Mouse (Mus musculus): ENCODE results near the gene Wdr60. TPM values are rescaled to one million over a fixed set of nuclear protein-coding genes. Genes with fewer than 3 reads are reported as not detected.
"Not testable (repeated sequence)": the region's sequence is repeated elsewhere in the genome, so short reads cannot be mapped to it uniquely, and the experiment has no call there.

Wdr60 gene
- 10 to 100 TPM; 10.5 to 12.3 TPM for total RNA-seq (2021)
- long read RNA-seq, experiment 1, partial matches to known transcripts = 4 of 12 reads
- long read RNA-seq, experiment 1, other reads (novel, unspliced or antisense) = 4 of 12 reads
- long read RNA-seq, experiment 2, partial matches to known transcripts = 0 of 1 reads
- long read RNA-seq, experiment 2, other reads (novel, unspliced or antisense) = 0 of 1 reads

DNA sequence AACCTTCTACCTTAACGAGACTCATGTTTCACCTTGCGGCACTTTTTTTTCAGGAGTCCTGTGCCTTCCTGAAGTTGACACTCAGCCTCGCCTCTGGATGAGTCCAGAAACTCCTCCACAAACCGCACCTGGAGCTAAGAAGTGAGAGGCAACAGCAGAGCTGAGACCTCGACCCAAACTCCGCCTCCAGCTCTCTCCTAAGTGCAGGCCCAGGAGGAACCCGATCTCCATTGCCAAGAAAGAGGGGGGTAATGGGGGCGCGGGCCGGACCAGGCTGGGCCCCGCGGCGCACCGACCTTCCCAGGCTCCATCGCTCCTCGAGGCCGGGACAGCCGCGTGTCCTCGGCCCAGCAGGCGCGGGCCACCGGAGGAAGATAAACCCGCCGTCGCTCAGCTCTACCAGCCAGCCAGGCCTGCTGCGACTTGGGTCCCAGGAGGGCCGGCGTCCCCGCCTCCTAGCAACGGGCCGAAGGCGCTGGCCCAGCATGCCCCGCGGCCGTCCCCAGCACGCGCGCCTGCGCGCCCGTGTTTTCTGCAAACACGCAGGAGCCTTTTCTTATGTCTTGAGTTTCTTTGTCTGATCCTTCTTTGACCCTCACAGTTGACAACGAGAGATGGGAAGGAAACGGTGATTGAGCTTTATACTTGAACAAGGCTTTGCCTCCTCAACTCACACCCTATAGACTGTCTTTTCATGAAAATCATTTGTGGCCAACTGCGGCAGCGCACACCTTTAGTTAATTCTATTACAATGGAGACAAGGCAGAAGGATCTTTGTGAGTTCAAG lies at the start of gene Wdr60:
Gene Wdr60, minus strand, starts transcription at position 468 of the 787 bp plus-strand sequence.
- peak; percentile 93 to 96 for DNase-seq

DNA sequence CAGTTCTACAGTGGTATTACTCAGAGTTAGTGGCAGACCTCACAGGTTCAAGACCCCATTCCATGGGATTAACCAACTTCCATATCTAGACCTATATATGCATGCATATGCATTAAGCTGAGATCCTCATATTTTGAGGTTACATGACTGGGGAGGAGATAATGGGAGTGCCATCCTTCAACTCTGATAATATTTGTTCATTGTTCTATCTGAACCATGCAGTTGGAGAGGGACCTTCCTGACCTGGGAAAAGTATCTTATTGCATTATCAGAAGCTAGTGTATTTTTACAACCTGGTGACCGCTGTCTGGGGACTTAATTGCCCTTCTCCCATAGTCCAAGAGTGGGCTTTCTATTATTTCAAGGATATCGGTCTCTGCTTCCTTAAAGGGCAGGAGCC lies 45.8 kb upstream of the Wdr60 start:
- DNase-seq = no peak

DNA sequence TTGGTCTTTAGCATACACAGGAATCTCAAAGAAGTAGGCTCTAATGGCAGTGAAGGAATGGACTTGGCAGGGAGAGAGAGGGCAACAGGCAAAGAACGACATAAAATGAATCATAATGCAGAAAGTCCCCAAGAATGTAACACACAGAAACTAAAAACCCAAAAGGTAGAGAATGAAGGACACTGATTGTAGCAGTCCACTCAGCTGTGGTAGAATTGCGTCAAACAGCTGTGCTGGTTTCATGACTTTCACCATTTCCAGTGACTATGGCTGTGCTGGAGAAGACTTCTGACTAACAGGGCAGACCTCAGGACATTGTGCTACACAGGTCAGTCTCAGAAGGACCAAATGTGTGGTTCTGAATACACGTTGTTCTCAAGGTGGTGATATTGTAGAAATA lies 45.0 kb upstream of the Wdr60 start:
- peak in 1 of 2 experiments; percentile 6 for DNase-seq

DNA sequence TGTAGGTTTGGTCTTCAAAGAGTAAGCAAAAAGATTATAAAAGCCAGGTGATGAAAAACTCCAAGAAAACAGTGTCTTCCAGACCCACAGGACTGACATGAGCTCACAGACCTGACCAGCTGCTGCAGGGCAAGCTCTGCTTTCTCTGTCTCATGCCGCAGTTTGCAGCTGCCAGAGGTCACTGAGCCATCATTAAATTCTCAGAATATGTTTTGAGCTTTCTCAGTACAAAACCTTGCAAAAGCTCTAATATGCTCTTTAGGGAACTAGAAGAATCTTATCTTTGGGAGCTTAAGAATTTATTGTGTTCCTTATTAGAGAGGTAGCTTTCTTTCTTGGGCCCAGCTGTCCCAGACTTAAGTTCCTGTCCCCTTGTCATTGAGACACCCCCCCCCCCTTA lies 43.2 kb upstream of the Wdr60 start:
- DNase-seq = peak; percentile 45 to 48

DNA sequence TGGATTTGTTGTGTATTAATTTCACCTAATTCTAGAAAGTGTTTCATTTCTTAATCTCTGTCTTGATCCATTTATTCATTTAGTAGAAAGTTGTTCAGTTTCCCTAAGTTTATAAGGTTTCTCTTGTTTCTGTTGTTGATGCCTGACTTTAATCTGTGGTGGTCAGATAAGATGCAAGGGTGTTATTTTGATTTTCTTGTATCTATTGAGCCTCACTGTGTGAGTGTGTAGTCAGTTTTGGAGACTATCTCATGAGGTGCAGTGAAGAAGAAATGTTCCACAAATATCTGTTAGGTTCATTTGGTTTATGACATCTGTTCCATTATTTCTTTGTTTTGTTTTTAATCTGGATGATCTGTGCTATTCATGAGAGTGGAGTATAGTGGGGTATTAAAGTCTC lies 39.4 kb upstream of the Wdr60 start:
- DNase-seq = no peak

DNA sequence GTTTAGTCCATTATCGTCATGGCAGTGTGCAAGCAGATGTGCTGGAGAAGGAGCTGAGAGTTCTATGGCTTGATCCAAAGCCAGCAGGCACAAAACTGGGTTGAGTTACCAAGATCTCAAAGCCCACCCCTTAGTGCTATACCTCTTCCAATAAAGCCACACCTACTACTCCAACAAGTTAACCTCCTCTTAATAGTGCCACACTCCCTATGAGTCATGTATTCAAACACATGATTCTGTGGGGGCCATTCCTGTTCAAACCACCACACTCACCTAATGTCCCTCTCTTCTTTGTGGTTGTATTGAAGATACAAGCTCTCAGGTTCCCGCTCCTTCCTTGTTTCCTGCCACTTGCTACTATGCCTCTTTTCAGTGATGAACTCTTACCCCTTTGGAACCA lies 37.1 kb upstream of the Wdr60 start:
- DNase-seq = no peak

DNA sequence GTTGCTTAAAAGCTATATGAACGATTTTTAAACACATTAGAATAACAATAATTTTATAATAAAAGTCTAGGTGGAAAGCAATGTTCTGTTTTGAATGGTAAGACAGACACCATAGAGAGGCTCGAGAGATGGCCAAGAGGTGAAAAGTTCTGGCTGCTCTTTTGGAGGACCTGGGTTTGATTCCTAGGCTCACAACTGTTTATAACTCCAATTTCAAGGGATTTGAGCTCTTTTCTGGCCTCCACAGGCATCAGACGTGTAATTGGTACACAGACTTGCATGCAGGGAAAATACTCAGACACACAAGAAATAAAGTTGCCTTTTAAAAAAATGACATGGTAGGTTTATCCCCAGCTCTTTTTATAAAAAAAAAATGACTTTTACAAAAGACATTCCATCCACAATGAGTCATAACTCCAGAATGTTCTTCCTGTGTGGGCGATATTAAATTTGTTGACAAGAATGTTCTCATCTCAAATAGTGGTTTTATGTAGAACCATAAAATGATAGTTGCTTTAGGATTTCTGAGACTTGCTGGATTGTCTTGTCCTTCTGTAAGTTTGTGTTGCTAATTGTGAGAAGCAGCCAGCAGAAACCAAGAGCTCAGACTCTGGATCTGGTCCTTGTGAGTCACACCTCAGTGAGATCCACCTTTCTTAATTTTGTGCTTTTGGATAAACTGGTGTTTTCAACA lies 30.9 kb upstream of the Wdr60 start:
- DNase-seq = no peak

DNA sequence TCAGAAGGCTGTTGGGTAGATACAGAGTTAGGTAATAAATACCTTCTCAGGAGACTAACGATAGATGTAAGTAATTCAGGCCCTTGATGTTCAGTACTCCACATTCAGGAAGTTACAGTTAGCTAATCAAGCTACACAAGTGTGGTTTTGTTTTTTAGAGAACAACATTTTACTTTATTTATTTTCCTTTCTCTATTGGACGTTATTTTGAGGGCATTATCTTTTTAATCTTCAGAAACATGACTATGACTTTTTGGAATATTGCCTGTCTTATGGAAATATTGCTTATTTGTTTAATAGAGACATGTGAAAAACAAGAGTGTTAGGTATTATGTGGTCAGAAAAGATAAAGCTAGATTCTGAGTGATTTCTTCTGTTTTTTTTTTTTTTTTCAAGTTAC lies 30.4 kb upstream of the Wdr60 start:
- DNase-seq = no peak

DNA sequence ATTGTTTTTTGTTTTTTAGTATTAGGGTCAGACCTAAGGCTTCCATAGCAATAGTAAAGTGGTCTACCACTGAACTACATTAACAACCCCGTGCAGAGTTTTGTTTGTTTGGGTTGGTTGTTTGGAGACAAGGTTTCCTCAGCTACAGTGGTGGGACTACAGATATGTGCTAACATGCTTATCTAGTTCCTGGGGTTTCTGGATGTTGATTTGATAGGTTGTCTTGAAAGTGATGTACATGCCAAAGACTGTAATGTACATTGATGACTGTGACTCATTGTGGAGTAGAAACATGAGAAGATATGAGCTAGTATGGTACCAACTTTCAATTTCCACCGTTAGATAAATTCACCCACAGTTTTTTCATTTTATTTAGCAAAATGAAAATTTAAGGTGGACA lies 20.7 kb upstream of the Wdr60 start:
- no peak for DNase-seq

DNA sequence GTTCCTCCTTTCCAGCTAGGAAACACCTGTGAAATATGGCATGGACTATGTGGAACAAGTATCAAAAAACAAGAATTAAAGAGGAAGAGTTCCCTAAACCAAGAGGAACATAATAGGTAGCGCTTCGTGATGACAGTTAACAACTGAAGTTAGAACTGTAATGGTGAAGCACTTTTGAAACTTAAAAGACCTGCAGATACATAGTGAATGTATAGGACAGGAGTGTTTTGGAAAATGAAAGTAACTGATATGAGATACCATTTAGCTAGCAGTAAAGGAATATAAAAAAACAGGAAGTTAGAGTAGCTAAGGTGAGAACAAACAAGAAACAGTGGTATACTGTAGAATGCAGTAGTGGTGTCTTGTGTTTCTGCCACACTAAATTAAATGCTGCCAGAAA lies 20.0 kb upstream of the Wdr60 start:
- no peak for DNase-seq

DNA sequence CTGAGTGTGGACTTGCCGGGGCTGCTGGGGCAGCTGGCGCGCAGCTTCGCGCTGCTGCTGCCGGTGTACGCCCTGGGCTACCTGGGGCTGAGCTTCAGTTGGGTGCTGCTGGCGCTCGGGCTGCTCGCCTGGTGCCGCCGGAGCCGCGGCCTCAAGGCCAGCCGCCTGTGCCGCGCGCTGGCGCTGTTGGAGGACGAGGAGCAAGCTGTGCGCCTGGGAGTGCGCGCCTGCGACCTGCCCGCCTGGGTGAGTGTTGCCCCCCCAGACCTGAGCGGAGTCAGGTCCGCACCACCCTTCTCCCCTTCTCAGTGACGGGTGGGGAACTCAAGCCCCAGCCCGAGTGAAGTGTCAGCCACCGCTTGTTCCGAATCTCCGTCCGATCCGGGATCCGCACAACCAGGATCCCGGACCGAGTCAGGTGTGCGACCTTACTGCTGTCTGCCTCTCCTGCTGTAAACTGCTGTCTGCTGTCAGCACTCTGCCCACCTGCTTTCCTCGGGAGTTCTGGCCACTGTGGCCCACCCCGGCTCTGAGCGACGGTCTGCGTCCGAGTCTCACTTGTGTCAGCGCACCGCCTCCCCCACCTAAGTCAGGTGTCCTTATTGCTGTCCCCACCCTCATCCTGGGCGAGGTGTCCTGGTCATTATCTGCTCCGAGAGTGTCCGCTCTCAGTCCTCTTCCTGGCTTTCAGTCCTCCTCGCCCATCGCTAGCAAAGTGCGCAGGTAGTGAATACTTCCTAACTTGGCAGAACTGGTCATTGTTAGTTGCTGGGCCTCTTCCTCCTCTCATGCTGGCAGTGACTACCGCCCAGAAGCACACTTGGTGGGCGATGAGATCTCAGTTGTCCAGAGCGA lies 18.8 kb upstream of the Wdr60 start:
- peak; percentile 69 to 75 for DNase-seq

DNA sequence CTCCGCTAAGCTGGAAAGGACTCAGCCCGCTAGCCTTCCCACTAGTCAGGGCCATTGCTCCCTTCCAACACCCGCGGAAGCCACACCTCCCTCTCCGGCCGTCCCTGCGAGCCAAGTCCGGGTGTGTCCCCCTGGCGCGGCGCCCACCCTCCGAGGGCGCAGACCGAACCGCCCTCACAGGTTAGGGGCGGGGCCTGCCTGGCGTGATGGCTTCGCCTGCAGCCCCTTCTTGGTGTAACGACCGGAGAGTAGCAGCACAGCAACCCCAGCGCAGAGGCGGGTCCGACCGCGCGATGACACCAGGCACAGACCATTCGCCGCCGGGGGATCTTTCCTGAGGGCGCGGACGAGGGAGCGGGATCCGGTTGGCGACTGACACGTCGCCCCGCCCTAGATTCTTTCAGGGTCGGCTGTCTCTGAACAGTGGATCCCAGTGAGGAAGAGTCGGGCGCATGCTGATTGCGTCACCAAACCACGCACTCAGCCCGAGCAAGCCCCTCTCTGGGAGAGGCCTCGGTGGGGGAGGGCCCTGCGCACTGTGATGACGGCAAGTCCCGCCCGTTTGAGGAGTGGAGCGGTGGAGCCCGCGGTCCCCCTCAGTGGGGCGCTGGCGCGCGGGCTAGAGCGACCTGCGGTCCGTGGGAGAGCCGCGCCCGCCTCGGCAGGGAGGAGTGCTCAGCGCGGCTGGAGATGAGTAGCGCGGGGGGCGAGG lies 18.0 kb upstream of the Wdr60 start, which contains the start of gene Esyt2:
Gene Esyt2, plus strand, starts transcription at position 544 of the 712 bp plus-strand sequence.
- peak; percentile 100 for DNase-seq

DNA sequence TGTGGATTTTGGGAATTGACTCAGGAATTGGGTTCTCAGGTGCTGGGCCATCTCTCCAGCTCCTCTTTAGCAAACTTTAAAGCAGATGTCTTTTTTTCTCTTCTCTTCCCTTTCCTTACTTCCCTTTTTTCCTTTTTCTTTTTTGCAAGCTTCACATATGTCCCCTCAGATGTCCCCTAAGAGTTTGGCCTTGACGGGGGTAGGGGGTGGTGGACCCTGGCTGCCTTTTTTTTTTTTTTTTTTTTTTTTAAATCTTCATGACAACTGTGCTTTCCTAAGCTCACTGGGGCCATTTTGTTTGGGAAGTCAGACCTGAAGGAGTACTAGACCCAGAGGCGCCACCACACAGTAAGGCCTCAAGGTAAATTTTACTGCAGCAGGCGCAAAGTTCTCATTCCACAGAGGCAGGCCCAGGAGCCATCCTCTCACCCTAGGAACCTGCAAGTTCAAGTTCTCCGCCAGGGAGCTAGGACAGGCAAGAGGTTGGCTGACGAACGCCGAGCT lies 17.4 kb upstream of the Wdr60 start:
- DNase-seq = no peak

DNA sequence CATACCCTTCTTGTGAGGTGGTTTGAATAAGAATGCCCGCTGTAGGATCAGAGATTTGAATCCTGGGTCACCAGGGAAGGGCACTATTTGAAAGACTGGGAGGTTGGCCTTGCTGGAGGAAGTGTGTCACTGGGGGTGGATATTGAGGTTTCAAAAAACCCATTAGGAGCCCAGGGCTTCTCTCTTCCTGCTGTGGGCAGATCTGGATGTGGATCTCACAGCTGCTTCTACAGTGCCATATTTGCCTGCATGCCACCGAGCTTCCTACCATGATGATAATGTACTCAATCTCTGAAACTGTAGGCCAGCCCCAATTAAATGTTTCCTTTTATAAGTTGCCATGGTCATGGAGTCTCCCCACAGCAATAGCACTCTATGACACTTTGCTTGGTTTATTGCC lies 16.4 kb upstream of the Wdr60 start:
- no peak for DNase-seq

DNA sequence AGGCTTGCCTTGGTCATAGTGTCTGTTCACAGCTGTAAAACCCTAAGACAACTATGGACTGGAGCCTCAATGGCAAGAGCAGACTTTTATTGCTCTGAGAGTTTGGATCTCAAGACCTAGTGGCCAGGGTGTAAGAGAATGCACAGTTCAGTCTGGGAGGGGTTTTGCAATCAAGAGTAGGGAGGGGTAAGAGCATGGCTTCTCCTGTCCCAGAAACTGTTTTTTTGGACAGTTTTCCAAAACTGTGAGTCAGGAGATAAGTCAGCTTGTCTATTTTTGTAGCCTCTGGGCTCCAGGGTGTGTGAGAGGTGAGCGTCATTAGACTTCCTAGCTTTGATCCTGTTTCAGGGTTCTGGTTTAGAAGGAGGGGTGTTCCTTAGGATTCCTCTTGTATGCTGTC lies 15.7 kb upstream of the Wdr60 start:
- DNase-seq = peak in 1 of 2 experiments; percentile 5

DNA sequence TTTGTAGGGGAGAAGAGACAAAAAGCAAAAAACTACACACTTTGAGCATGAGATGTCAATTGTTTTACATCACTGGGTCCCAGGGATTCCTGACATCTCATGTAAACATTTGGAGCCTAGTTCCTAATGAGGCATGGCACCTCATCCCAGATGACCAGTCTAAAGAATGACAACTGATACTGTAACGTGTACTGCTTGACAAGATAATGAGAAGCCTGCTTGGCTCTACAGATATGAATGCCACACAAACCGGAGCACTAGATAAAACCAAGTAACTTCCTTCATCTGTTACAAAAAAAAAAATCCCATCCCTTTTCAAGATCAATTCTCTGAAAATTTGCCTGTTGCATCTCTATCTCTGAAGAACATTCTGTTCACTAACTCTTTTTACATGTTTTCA lies 14.1 kb upstream of the Wdr60 start:
- DNase-seq = no peak

DNA sequence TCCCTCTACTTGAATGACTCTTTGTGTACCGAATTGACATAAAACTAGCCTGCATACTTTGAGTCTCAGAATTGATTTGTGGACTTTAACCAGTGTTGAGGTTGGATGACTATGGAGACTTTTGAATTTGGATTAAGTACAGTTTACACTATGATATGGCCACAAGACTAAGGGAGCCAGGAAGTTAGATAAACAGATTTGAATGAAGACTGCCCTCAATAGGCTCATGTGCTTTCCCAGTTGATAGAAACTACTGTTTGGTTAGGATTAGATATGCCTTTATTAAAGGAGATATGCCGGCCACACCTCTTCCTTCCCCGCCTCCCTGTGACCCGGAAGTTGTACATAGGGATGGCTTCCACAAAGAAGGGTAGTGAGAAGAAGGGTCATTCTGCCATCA lies 12.8 kb upstream of the Wdr60 start:
- no peak for DNase-seq

DNA sequence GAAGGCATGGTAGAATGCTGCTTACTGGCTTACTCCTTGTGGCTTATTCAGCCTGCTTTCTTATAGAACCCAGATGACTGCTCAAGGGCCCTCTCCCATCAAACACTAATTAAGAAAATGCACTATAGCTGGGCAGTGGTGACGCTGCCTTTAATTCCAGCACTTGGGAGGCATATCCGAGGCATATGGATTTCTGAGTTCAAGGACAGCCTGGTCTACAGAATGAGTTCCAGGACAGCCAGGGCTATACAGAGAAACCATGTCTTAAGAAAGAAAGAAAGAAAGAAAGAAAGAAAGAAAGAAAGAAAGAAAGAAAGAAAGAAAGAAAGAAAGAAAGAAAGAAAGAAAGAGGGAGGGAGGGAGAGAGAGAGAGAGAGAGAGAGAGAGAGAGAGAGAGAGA lies 12.3 kb upstream of the Wdr60 start, which contains the start of gene Gm11027:
Gene Gm11027, plus strand, starts transcription at position 301 of the 400 bp plus-strand sequence.
- not testable (repeated sequence) for DNase-seq

DNA sequence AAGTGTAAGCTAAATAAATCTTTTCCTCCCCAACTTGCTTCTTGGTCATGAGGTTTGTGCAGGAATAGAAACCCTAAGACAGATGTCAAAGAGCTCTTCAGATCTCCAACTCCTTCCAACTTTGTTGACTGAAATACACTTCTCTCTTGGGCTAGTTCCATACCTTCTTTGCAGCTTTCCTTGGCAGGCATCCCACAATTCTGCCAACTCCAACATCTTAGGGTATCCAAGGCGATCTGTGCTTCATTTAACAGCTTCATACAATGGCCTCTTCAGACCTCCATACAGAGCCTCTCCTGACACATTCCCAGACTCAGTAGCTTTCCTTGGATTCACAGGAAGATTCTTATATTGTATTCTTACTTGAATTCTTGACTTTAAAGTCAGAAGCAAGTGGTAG lies 10.9 kb upstream of the Wdr60 start:
- DNase-seq = no peak

DNA sequence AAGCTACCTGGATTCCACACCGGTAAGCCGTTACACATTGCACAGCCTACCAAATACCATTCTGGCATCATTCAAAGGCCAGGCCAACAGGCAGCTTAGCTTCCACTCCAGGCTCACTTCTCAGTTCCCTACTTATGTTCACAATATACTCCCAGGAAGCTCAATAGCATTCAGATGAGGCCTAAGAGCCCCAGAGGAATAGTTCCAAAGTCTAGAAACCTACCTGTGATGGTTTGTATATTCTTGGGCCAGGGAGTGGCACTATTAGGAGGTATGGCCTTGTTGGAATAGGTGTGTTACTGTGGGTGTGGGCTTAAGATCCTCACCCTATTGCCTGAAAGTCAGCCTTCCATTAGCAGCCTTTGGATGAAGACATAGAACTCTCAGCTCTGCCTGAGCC lies 8.2 kb upstream of the Wdr60 start:
- no peak for DNase-seq

DNA sequence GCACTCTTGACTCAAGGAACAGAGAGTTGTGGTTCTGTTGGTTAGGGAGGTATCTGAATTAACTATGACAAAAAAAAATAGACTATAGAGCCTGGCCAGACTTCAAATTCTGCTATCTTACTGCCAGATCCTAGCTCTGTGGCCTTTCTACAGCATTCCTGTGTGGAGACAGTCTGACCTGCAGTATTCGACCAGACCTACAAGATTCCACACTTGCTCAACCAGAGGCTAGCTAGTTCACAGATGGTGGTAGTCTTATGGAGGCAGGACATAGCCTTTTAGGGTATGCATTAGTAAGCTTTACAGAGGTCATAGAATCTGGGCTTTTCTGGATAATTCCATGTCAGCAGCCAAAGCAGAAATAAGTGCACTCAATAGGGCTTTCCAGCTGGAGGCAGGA lies 7.7 kb upstream of the Wdr60 start:
- DNase-seq = no peak

Measured in adrenal gland, postnatal 36 days (tissue).